Mouse (Mus musculus) 416B (cell line): ENCODE results near the gene Bcl9l.

Experiments
- DNase-seq: peaks from one replicate; pipeline ENCODE4 v3.0.0; 2011; ENCODE audit warnings: low read depth

The Bcl9l gene

DNA sequence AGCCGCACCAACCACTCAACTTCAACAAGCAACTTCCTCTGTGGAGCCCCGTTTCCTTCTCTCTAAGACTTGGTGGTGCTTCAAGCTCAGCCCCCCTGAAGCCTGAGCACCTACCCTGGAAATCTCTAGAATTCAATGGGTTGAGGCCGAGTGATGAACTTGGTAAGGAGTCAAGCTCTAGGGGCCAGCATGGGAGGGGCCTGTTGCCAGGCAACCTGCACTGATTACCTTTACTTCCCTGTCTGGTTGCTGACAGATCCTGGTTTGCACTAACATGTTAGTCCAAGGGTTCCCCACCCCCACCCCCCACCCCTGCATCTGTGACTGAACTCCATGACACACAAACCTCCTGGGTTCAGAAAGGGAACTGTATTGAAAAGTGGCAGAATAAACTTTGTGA, 62.4 kb downstream of the Bcl9l start:
- no peak for DNase-seq

DNA sequence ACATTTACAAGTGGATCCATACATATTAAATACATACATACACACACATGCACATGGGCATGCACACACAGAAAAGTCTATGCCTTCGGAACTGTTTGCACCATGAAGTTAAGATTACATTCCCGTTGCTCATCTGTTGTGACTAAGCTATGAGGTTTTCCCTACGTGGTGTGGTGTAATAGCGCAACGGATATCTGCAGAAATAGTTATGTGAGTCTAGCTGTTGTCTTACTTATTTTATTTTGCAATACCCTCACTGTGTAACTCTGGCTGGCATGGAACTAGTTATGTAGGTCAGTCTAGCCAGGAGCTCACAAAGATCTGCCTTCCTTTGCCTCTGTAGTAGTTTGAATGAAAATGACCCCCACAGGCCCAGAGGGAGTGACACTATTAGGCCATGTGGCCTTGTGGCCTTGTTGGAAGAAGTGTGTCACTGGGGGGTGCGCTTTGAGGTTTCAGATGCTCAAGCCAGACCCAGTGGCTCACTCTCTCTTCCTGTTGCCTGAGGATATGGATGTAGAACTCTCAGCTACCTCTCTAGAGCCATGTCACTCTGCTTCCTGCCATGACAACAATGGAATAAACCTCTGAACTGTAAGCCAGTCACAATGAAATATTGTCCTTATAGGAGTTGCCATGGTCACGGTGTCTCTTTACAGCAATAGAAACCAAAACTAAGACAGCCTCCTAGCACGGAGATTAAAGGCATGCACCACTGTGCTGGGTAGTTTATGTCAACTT, 66.0 kb downstream of the Bcl9l start:
- DNase-seq, result peak; percentile 82

DNA sequence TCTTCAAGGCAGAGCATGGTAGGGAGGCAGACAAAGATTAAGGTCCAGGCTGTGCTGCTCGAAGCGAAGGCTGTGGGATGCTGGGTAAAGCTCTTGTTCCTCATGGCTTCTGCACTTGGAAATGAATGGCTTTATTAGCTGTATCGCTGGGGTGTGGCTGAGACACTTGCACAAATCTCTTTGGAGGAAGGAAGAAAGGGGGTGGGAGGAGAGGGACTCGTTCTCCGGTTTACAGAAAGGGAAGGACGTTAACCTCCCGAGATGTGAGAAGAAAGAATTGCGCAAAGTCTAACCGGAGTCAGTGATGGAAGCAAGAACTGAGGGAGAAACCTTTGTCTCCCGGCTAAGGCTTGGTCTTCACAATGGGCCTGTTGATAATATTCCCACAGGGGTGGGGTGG, 68.5 kb downstream of the Bcl9l start:
- DNase-seq, result peak; percentile 64

DNA sequence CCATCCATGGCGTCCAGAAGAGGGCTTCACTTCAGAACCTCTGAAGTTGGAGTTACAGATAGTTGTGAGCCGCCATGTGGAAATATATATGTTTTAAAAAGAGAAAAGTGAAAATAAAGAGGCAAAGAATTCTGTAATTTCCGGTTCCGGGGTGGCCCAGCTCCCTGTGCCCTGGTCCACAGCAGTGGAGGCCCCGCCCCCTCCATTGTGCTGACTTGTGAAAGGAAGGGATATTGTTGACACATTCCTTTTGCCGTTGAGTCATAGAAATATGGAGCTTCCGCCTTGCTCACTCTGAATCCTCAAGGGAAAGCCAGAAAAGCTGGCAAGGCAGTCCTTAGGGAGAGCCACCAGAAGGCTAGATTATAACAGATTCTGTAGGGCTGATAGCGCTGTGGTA, 69.5 kb downstream of the Bcl9l start:
- DNase-seq, result no peak
